Comparison of ENCODE assay signal across 18 mouse cellular contexts in genomic region chr4:151152010-151152409, GRCm38 (mm10).
DNase-seq lines count a peak whose midpoint lies in the region; ATAC-seq lines count a peak whose summit lies in the region.
"Had no signal": no experiment of that assay in that cellular context is flagged by ENCODE, and none has a peak within 500 bp of the region (broad histone marks: within the 10 kb centered on the region; RNA-seq: fewer than 3 reads in every experiment).

No protein-coding gene starts in this region.

- H3K4me2 ChIP-seq in heart, embryonic 12.5 days, result no peak overlapping the region
- H3K4me2 ChIP-seq in midbrain, embryonic 15.5 days, result no peak overlapping the region
- no peak overlapping the region for H3K4me2 ChIP-seq in midbrain, embryonic 11.5 days
- H3K4me2 ChIP-seq in hindbrain, embryonic 13.5 days, result no peak overlapping the region
- H3K4me2 ChIP-seq in neural tube, embryonic 14.5 days (ENCODE audit: low read depth, low read length), result no peak overlapping the region
- H3K4me2 ChIP-seq: limb, embryonic 13.5 days; liver, embryonic 15.5 days had no signal

- 68% methylated on average over 6 of the region's 6 CpGs for WGBS in heart, embryonic 12.5 days
- 71% methylated on average over 6 of the region's 6 CpGs for WGBS in midbrain, embryonic 15.5 days
- WGBS in midbrain, embryonic 11.5 days, result 80% methylated on average over 6 of the region's 6 CpGs
- 79% methylated on average over 6 of the region's 6 CpGs for WGBS in hindbrain, embryonic 13.5 days
- WGBS in neural tube, embryonic 14.5 days, result 78% methylated on average over 6 of the region's 6 CpGs

- H3K27me3 ChIP-seq in heart, embryonic 12.5 days (replicated peaks), result peaks cover 35% of the 10 kb centered on the region
- H3K27me3 ChIP-seq in midbrain, embryonic 15.5 days (replicated peaks), result peaks cover 22% of the 10 kb centered on the region
- H3K27me3 ChIP-seq in midbrain, embryonic 11.5 days (ENCODE audit: control insufficient read depth, insufficient read depth, low read length), result no peaks in the 10 kb centered on the region
- peaks cover 35% of the 10 kb centered on the region for H3K27me3 ChIP-seq in hindbrain, embryonic 13.5 days
- H3K27me3 ChIP-seq in neural tube, embryonic 14.5 days (ENCODE audit: control insufficient read depth, insufficient read depth, low read length), result no peaks in the 10 kb centered on the region
- H3K27me3 ChIP-seq: liver, embryonic 15.5 days had no signal

- H3K36me3 ChIP-seq in heart, embryonic 12.5 days, result no peaks in the 10 kb centered on the region
- no peaks in the 10 kb centered on the region for H3K36me3 ChIP-seq in midbrain, embryonic 15.5 days (replicated peaks)
- no peaks in the 10 kb centered on the region for H3K36me3 ChIP-seq in midbrain, embryonic 11.5 days (ENCODE audit: control insufficient read depth, insufficient read depth, low read length)
- H3K36me3 ChIP-seq in hindbrain, embryonic 13.5 days, result no peaks in the 10 kb centered on the region
- H3K36me3 ChIP-seq in neural tube, embryonic 14.5 days (ENCODE audit: control insufficient read depth, insufficient read depth, low read length), result no peaks in the 10 kb centered on the region
- H3K36me3 ChIP-seq: heart, embryonic 10.5 days; limb, embryonic 13.5 days; liver, embryonic 15.5 days had no signal

- no peak overlapping the region for H3K9ac ChIP-seq in heart, embryonic 12.5 days
- H3K9ac ChIP-seq in midbrain, embryonic 15.5 days, result no peak overlapping the region
- H3K9ac ChIP-seq in midbrain, embryonic 11.5 days (ENCODE audit: low read length), result no peak overlapping the region
- no peak overlapping the region for H3K9ac ChIP-seq in hindbrain, embryonic 13.5 days
- H3K9ac ChIP-seq in neural tube, embryonic 14.5 days (replicated peaks; ENCODE audit: low read depth, low read length), result no peak overlapping the region
- H3K9ac ChIP-seq: limb, embryonic 13.5 days; liver, embryonic 15.5 days had no signal

- no peaks in the 10 kb centered on the region; the same call in 1 of the 2 replicates for H3K4me1 ChIP-seq in heart, embryonic 12.5 days (replicated peaks)
- H3K4me1 ChIP-seq in midbrain, embryonic 15.5 days, result peaks cover 33% of the 10 kb centered on the region
- H3K4me1 ChIP-seq in midbrain, embryonic 11.5 days (ENCODE audit: control insufficient read depth, insufficient read depth, low read length), result peaks cover 8% of the 10 kb centered on the region; the same call in 1 of the 2 replicates
- peaks cover 65% of the 10 kb centered on the region for H3K4me1 ChIP-seq in hindbrain, embryonic 13.5 days (replicated peaks)
- H3K4me1 ChIP-seq in neural tube, embryonic 14.5 days (ENCODE audit: control insufficient read depth, insufficient read depth, low read length), result peaks cover 21% of the 10 kb centered on the region
- H3K4me1 ChIP-seq: liver, embryonic 15.5 days had no signal

- H3K27ac ChIP-seq in heart, embryonic 12.5 days (ENCODE audit: poor library complexity, severe bottlenecking), result no peak overlapping the region
- 0 out of 2 replicates have a peak overlapping the region, but pooled peaks have one; percentile 54 for H3K27ac ChIP-seq in midbrain, embryonic 15.5 days
- no peak overlapping the region for H3K27ac ChIP-seq in midbrain, embryonic 11.5 days (ENCODE audit: low read depth, low read length)
- H3K27ac ChIP-seq in hindbrain, embryonic 13.5 days, result peak overlapping the region; percentile 86
- peak overlapping the region; percentile 79 for H3K27ac ChIP-seq in neural tube, embryonic 14.5 days (ENCODE audit: low read depth, low read length)
- H3K27ac ChIP-seq: heart, embryonic 10.5 days; left cerebral cortex, adult 2 months; limb, embryonic 13.5 days; liver, embryonic 15.5 days had no signal

- no peak overlapping the region for H3K4me3 ChIP-seq in heart, embryonic 12.5 days
- no peak overlapping the region for H3K4me3 ChIP-seq in midbrain, embryonic 15.5 days
- H3K4me3 ChIP-seq in midbrain, embryonic 11.5 days (ENCODE audit: low read depth, low read length), result no peak overlapping the region
- no peak overlapping the region for H3K4me3 ChIP-seq in hindbrain, embryonic 13.5 days
- no peak overlapping the region for H3K4me3 ChIP-seq in neural tube, embryonic 14.5 days (ENCODE audit: low read depth, low read length)
- H3K4me3 ChIP-seq: heart, embryonic 10.5 days; left cerebral cortex, adult 2 months; limb, embryonic 13.5 days; liver, embryonic 15.5 days had no signal

- no peak for DNase-seq in heart, postnatal 36 days
- DNase-seq in midbrain, embryonic 11.5 days (ENCODE audit: low spot score, missing footprints), result no peak
- no peak for DNase-seq in adrenal gland, postnatal 10 days
- no peak for DNase-seq in right cerebral cortex, postnatal 10 days (ENCODE audit: low spot score in 2 of 2)
- DNase-seq: adrenal gland, adult 2 months; cerebellum, adult 18-20 months; gastrocnemius, postnatal 25 days; kidney, adult 18-20 months; lung, postnatal 36 days; spleen, adult 18-20 months had no signal

- no peaks in the 10 kb centered on the region for H3K9me3 ChIP-seq in heart, embryonic 12.5 days (replicated peaks)
- H3K9me3 ChIP-seq in midbrain, embryonic 15.5 days, result no peaks in the 10 kb centered on the region
- H3K9me3 ChIP-seq in midbrain, embryonic 11.5 days (ENCODE audit: control insufficient read depth, low read length), result no peaks in the 10 kb centered on the region
- H3K9me3 ChIP-seq in hindbrain, embryonic 13.5 days, result no peaks in the 10 kb centered on the region
- H3K9me3 ChIP-seq in neural tube, embryonic 14.5 days (ENCODE audit: control insufficient read depth, low read length), result no peaks in the 10 kb centered on the region
- H3K9me3 ChIP-seq: heart, embryonic 10.5 days; limb, embryonic 13.5 days; liver, embryonic 15.5 days had no signal

- ATAC-seq in heart, embryonic 12.5 days (ENCODE audit: insufficient number of reproducible peaks, low FRiP score), result 0 out of 2 replicates have a peak, but pooled peaks have one; percentile 4
- ATAC-seq in midbrain, embryonic 15.5 days (replicated peaks), result no peak
- no peak for ATAC-seq in midbrain, embryonic 11.5 days (ENCODE audit: low FRiP score)
- no peak for ATAC-seq in hindbrain, embryonic 13.5 days (ENCODE audit: low FRiP score)
- peak; percentile 10; the same call in 1 of the 2 replicates for ATAC-seq in neural tube, embryonic 14.5 days (ENCODE audit: low read depth)

- intact Hi-C loops in heart, postnatal 36 days (cut with DNase I), result loop anchor here (10.0 kb wide), 2 partner anchors 463 to 623 kb away; no protein-coding TSS in a partner anchor

Comparison
In these comparisons a context has a peak if more than half of its experiments do, and no peak if none do; other contexts are left out.
1. H3K27ac ChIP-seq: peak in midbrain, embryonic 15.5 days (single experiment), hindbrain, embryonic 13.5 days (single experiment) and neural tube, embryonic 14.5 days (single experiment); none in heart, embryonic 12.5 days (single experiment) and midbrain, embryonic 11.5 days (single experiment).
2. ATAC-seq: peak in heart, embryonic 12.5 days (single experiment) and neural tube, embryonic 14.5 days (single experiment); none in midbrain, embryonic 15.5 days (single experiment), midbrain, embryonic 11.5 days (single experiment) and hindbrain, embryonic 13.5 days (single experiment).